In the genomic region with DNA sequence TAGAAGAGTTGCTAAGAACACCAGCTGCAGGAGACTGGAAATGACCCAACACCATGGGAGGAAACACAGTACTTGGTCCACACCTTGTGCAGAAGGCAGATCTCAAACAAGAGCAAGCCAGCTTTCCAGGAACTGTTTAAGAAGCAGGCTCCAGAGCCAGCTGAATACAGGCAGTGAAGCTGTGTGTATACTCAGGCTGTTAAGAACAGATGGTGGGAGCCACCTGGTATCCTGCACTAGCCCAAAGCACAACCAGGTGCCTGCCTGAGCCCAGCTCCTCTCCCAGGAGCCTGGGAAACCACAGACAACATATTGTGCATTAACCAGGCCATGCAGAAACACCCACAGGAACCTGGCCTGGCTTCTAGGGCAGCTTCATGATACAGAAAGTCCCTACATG, we compare ENCODE assay signal across 14 mouse cellular contexts. TPM values are rescaled to one million over a fixed set of nuclear protein-coding genes. Genes with fewer than 3 reads are reported as not detected.
DNase-seq lines count a peak whose midpoint lies in the region; ATAC-seq and TF ChIP-seq lines count a peak whose summit lies in the region.
"Had no signal": no experiment of that assay in that cellular context is flagged by ENCODE, and none has a peak within 500 bp of the region (broad histone marks: within the 10 kb centered on the region; RNA-seq: fewer than 3 reads in every experiment).

No protein-coding gene starts in this region.

- H3K27ac ChIP-seq in heart, postnatal 0 days (ENCODE audit: low read depth), result peak overlapping the region; percentile 23
- peak overlapping the region; percentile 46; the same call in 1 of the 2 replicates for H3K27ac ChIP-seq in liver, embryonic 16.5 days (ENCODE audit: low read length)
- H3K27ac ChIP-seq in liver, embryonic 11.5 days (ENCODE audit: low read depth, low read length), result no peak overlapping the region
- H3K27ac ChIP-seq: limb, embryonic 13.5 days had no signal

- H3K36me3 ChIP-seq in heart, postnatal 0 days (replicated peaks; ENCODE audit: control insufficient read depth, insufficient read depth, low read length), result no peaks in the 10 kb centered on the region
- no peaks in the 10 kb centered on the region for H3K36me3 ChIP-seq in liver, embryonic 16.5 days (ENCODE audit: control insufficient read depth, insufficient read depth)
- H3K36me3 ChIP-seq in liver, embryonic 11.5 days (ENCODE audit: control insufficient read depth, insufficient read depth, low read length), result 0 out of 2 replicates have a peak, but pooled peaks cover 6% of the 10 kb centered on the region

- no peak overlapping the region for H3K4me3 ChIP-seq in heart, postnatal 0 days (ENCODE audit: low read depth, low read length)
- no peak overlapping the region for H3K4me3 ChIP-seq in liver, embryonic 16.5 days (ENCODE audit: low read depth, low read length)
- no peak overlapping the region for H3K4me3 ChIP-seq in liver, embryonic 11.5 days (ENCODE audit: low read depth, low read length)
- H3K4me3 ChIP-seq: limb, embryonic 13.5 days had no signal

- no peak for TF ChIP-seq EP300 in heart, postnatal 0 days (IDR thresholded peaks at IDR 0.05; ENCODE audit: low read depth)

- H3K9me3 ChIP-seq in heart, postnatal 0 days (replicated peaks; ENCODE audit: control insufficient read depth, low read length), result no peaks in the 10 kb centered on the region
- H3K9me3 ChIP-seq in liver, embryonic 16.5 days (replicated peaks; ENCODE audit: control insufficient read depth, low read length), result no peaks in the 10 kb centered on the region
- H3K9me3 ChIP-seq in liver, embryonic 11.5 days (ENCODE audit: control insufficient read depth, low read length), result no peaks in the 10 kb centered on the region
- H3K9me3 ChIP-seq: limb, embryonic 13.5 days had no signal

- H3K9ac ChIP-seq in heart, postnatal 0 days (replicated peaks; ENCODE audit: low read depth, low read length), result no peak overlapping the region
- H3K9ac ChIP-seq in liver, embryonic 16.5 days (ENCODE audit: low read depth, low read length), result no peak overlapping the region
- no peak overlapping the region for H3K9ac ChIP-seq in liver, embryonic 11.5 days (ENCODE audit: low read depth, low read length)
- H3K9ac ChIP-seq: limb, embryonic 13.5 days had no signal

- intact Hi-C loops in heart, postnatal 14 days (cut with DNase I), result no loop called here

- TF ChIP-seq CTCF in heart, postnatal 0 days (IDR thresholded peaks at IDR 0.05; ENCODE audit: low read depth), result no peak

- peaks cover 66% of the 10 kb centered on the region for H3K4me1 ChIP-seq in heart, postnatal 0 days (ENCODE audit: control insufficient read depth, insufficient read depth)
- peaks cover 35% of the 10 kb centered on the region for H3K4me1 ChIP-seq in liver, embryonic 16.5 days (ENCODE audit: control insufficient read depth, low read depth, low read length)
- H3K4me1 ChIP-seq in liver, embryonic 11.5 days (replicated peaks; ENCODE audit: control insufficient read depth, insufficient read depth, low read length), result peaks cover 32% of the 10 kb centered on the region

- DNase-seq in heart, postnatal 0 days (ENCODE audit: low spot score), result no peak
- DNase-seq in heart, postnatal 14 days, result no peak
- DNase-seq in liver, embryonic 11.5 days (ENCODE audit: low spot score), result no peak
- peak; percentile 79 for DNase-seq in cerebellum, adult 8-10 months
- peak; percentile 21 for DNase-seq in right cerebral cortex, postnatal 14 days
- DNase-seq in heart, adult 18-20 months, result no peak
- no peak for DNase-seq in lung, postnatal 4 days
- DNase-seq: adrenal gland, adult 8-10 months; kidney, postnatal 14 days; lung, postnatal 36 days had no signal

- no peak for ATAC-seq in heart, postnatal 0 days (ENCODE audit: insufficient read depth, low read depth)
- no peak for ATAC-seq in liver, embryonic 16.5 days (ENCODE audit: low read depth)
- ATAC-seq in liver, embryonic 11.5 days (replicated peaks; ENCODE audit: low FRiP score), result no peak
- ATAC-seq: CD4-positive, CD25-positive, alpha-beta regulatory T cell, adult 4 months; Patski had no signal

- no peaks in the 10 kb centered on the region for H3K27me3 ChIP-seq in heart, postnatal 0 days (ENCODE audit: control insufficient read depth, insufficient read depth, low read length)
- H3K27me3 ChIP-seq in liver, embryonic 16.5 days (ENCODE audit: control insufficient read depth, insufficient read depth, low read depth, low read length), result no peaks in the 10 kb centered on the region
- no peaks in the 10 kb centered on the region for H3K27me3 ChIP-seq in liver, embryonic 11.5 days (replicated peaks; ENCODE audit: control insufficient read depth, insufficient read depth, low read length)
- H3K27me3 ChIP-seq: limb, embryonic 13.5 days; Patski had no signal

- no peak overlapping the region for H3K4me2 ChIP-seq in heart, postnatal 0 days (ENCODE audit: low read depth, low read length)
- no peak overlapping the region for H3K4me2 ChIP-seq in liver, embryonic 16.5 days (ENCODE audit: low read depth, low read length)
- no peak overlapping the region for H3K4me2 ChIP-seq in liver, embryonic 11.5 days
- H3K4me2 ChIP-seq: limb, embryonic 13.5 days had no signal

RNA-seq across cellular contexts. Expression of a gene that starts 11.7 kb away (rescaled TPM):
- total RNA-seq in heart, postnatal 0 days (2014; rRNA removed; ENCODE audit: low replicate concordance), result 34.2 and 35.7 TPM in 2 replicates
- polyA plus RNA-seq in heart, postnatal 0 days (2015; fragmentation: Nextera tagmentation; extraction: Ambion mirVana), result 6.7 and 7.7 TPM in 2 replicates
- total RNA-seq in heart, postnatal 14 days (2021), result 10 to 100 TPM; 44.1 to 47.8 TPM
- 3.0 and 3.5 TPM in 2 replicates for polyA plus RNA-seq in liver, embryonic 16.5 days (2015; fragmentation: Nextera tagmentation; extraction: Ambion mirVana)
- 16.8 and 18.1 TPM in 2 replicates for polyA plus RNA-seq in liver, embryonic 11.5 days (2014; fragmentation: Nextera tagmentation; extraction: Ambion mirVana)
- 10 to 100 TPM; 73.6 to 73.7 TPM for total RNA-seq in heart, adult 18-20 months (2021)

RNA-seq across cellular contexts. Expression of a gene that starts 29.1 kb away (rescaled TPM):
- 17.0 and 26.4 TPM in 2 replicates for total RNA-seq in heart, postnatal 0 days (2014; rRNA removed; ENCODE audit: low replicate concordance)
- polyA plus RNA-seq in heart, postnatal 0 days (2015; fragmentation: Nextera tagmentation; extraction: Ambion mirVana), result 15.8 and 16.0 TPM in 2 replicates
- total RNA-seq in heart, postnatal 14 days (2021), result 10 to 100 TPM; 42.9 to 43.2 TPM
- 16.2 and 23.1 TPM in 2 replicates for polyA plus RNA-seq in liver, embryonic 16.5 days (2015; fragmentation: Nextera tagmentation; extraction: Ambion mirVana)
- polyA plus RNA-seq in liver, embryonic 11.5 days (2014; fragmentation: Nextera tagmentation; extraction: Ambion mirVana), result 90.1 and 92.8 TPM in 2 replicates
- 10 to 100 TPM; 23.1 to 33.6 TPM for total RNA-seq in heart, adult 18-20 months (2021)

RNA-seq across cellular contexts. Expression of a gene that starts 43.9 kb away (rescaled TPM):
- total RNA-seq in heart, postnatal 0 days (2014; rRNA removed; ENCODE audit: low replicate concordance), result 6.0 and 17.0 TPM in 2 replicates
- polyA plus RNA-seq in heart, postnatal 0 days (2015; fragmentation: Nextera tagmentation; extraction: Ambion mirVana), result 6.2 and 6.6 TPM in 2 replicates
- total RNA-seq in heart, postnatal 14 days (2021), result 10 to 100 TPM; 10.5 to 10.7 TPM
- polyA plus RNA-seq in liver, embryonic 16.5 days (2015; fragmentation: Nextera tagmentation; extraction: Ambion mirVana), result 6.2 and 6.3 TPM in 2 replicates
- 16.4 and 17.7 TPM in 2 replicates for polyA plus RNA-seq in liver, embryonic 11.5 days (2014; fragmentation: Nextera tagmentation; extraction: Ambion mirVana)
- total RNA-seq in heart, adult 18-20 months (2021), result 1 to 10 TPM; 7.3 to 9.8 TPM

Comparison
In these comparisons a context has a peak if more than half of its experiments do, and no peak if none do; other contexts are left out.
1. DNase-seq: peak in cerebellum, adult 8-10 months (single experiment) and right cerebral cortex, postnatal 14 days (single experiment); none in heart, postnatal 0 days (single experiment), heart, postnatal 14 days (0 of 2), liver, embryonic 11.5 days (single experiment), heart, adult 18-20 months (0 of 2) and lung, postnatal 4 days (0 of 2).